Mouse (Mus musculus): ENCODE measurements around the gene Lsm2. TPM values are rescaled to one million over a fixed set of nuclear protein-coding genes. Genes with fewer than 3 reads are reported as not detected.
A peak's percentile ranks its signal among the peaks of the same experiment; 100 is the strongest.

Lsm2 gene
- total RNA-seq, 2 experiments from 2014 or later: 52.2 to 55.0 TPM

DNA sequence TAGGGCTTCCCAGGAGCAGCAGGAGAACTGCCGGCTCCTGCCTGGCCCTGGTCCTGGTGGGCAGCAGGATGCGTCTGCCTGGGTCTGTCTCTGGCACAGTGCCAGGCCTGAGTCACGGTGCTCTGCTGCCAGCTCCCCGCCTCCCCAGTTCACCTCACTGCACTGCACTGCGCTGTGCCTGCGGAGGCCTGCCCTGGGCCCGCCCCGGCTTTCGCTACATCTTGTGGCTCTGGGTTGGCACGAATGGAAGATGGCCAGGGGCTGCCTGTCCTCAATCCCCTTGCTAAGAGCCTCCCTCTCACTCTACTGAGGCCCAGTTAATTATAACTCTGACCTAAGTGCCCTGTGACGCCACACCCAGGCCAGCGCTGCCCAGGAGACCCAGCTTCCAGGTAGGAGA, 34.7 kb downstream of the Lsm2 start, which contains the start of gene Vwa7:
Vwa7 (plus strand) TSS at position 204 of the 400 bp plus-strand sequence.
- peak; percentile 72 for DNase-seq

DNA sequence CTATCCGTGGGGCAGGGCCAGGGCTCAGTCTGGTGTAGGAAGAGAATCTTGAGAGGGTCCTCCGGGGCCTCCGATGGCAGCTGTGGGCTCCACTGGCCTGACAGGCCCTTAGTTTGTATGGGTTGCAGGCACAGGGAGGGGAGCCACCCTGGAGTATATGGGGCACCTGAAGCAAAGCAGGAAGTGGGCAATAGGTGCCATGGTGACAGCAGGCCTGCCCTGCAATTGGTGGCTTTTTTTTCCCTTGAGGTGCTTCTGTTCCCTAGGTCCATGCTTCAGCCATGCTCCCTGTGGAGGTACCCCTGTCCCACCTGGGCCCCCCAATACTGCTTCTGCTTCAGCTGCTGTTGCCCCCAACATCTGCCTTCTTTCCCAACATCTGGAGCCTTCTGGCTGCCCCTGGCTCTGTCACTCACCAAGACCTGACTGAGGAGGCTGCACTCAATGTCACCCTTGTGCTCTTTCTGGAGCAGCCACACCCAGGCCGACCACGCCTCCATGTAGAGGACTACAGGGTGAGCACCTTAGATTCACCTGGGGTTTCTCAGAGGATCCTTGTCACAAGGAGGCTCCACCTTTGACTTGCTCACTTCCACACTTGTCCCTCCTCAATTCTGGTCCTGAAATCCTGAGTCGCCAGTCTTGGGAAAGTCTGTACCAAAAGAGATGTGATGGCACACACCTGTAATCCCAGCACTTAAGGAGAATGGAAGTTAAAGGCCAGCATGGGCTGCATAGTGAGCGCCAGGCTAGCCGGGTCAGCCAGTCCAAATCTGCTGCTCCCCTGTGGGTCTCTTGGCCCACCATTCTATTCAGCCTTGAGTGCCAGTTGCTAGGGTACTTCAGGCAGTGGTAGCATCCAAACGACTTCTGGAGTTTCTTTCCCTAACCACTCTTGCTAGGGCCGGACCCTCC, 35.4 kb downstream of the Lsm2 start:
- DNase-seq: no peak

DNA sequence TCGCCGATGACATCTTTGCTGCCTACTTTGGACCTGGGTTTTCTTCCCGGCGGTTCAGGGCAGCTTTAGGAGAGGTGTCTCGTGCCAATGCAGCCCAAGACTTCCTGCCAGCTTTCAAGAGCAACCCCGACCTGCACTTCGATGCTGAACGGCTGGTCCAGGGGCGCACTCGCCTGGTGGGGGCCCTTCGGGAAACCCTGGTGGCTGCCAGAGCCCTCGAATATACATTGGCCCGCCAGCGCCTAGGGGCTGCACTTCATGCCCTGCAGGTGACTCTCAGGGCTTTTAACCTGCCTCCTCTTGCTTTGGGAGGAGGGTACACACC, 36.0 kb downstream of the Lsm2 start:
- DNase-seq: no peak

DNA sequence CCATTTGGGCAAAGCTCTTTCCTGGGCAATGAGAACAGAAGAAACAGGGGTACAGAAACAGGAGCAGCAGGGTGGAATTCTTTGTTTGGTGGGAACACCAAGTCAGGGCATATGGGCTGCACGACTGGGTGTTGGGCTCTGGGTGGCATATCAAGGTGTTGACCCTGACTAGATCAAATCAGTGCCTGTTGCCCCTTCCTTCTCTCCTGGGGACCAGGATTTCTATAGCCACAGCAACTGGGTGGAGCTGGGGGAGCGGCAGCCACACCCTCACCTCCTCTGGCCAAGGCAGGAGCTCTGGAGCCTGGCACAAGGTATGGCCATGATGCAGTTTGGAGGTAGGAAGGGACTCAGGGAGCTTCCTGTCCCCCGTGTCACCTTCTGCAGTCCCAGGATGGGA, 36.5 kb downstream of the Lsm2 start:
- no peak for DNase-seq

DNA sequence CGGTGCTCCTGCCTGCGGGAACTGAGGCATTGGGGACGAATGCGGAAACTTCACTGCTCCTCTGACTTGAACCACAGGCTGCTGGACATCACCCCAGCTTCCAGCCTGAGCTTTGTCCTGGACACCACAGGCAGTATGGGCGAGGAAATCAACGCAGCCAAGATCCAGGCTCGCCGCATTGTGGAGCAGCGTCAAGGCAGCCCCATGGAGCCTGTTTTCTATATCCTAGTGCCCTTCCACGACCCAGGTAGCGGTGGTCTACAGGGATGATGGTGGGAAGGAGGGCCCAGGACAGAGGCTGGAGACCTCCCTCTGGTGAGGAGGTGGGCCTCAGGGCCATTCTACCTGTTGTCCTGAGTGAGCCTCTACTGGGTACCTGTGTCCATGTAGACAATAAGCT, 38.2 kb downstream of the Lsm2 start:
- no peak for DNase-seq

DNA sequence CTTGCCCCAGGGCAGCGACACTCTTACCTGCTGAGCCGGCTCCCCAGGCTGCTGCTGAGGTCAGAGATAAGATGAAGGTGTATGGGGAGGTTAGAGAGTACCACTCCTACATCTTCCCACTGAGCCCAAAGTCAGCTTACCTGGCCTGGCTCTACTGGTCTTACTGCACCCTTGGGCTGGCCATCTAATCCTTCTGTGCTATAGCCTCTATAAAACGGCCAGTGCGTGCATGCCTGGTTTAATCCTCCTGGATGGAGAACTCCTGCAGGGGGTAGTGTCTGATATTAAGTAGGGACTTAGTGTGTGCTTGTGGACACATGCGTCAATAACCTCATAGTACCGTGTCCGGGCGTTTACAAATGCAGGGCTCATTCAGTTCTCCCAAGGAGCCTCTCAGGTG, 38.9 kb downstream of the Lsm2 start:
- DNase-seq: no peak

DNA sequence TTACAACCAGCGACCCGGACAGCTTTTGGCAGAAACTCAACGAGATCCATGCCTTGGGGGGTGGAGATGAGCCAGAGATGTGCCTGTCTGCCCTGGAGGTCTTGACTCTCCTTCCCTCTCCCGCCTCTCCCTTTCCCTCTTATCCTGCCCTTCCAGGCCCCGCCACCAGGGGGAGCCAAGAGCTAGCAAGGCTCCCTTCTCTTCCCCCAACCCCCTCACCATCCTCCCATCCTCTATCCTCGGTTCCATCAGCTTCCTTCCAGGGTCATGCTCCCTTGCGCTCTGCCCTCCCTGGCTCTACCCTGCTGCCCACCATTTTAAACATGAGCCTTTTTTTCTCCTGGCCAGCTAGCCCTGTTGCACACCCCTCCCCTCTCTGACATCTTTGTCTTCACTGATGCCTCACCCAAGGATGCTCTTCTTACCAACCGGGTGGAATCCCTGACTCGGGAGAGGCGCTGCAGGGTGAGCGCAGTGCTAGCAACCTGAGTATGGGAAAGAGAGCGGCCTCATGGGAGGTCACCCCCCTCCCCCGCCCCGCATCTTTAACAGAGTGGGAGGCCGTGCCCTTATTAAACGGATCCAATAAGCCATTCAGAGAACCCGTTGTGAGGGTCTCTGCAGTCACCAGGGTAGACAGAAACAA, 39.6 kb downstream of the Lsm2 start:
- DNase-seq: peak; percentile 96

DNA sequence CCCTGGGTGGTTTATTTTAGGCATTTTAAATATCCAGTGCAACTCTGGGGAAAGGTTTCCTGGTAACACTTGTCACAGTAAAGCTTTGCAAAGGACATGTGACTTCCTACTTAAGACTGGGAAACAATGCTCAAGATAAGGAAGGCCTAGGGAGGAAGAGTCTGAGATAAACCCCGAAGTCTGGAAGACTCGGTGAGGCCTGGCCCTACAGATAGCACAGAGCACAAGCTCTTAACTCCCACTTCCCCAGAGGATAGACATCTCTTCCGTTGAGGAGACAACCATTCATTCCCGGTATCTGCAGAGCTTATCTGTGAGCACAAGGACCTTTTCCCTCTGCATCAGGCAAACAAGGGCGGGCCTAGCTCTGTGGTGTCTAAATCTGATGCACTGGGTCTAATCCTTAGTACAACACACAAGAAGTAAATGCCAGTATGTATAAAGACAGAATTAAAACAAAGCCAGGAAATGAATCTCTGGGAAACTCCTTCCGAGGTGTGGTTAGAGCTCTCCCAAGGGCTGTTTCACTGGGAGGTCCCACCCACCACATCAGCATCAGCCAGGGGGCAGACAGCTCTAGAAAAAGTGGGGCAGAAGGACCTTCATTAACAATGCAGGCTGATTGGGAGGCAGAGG, 40.3 kb downstream of the Lsm2 start:
- DNase-seq: peak; percentile 45

DNA sequence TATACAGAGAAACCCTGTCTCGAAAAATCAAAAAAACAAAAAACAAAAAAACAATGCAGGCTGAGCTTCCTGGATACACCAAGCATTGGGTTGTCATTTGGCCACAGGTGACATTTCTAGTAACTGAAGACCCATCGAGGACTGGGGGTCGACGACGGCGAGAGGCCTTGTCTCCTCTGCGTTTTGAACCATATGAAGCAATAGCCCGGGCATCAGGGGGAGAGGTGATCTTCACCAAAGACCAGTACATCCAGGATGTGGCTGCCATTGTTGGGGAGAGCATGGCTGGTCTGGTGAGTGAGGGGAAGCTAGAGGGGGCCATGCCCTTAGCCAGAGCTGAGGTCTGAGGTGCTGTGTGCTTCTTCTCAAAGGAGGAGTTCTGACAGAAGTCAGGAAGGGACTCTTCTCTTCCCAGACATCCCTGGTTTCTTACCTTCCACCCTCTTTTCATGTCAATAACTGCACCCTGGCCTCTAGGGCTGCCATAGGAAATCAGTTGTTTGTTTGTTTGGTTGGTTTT, 40.9 kb downstream of the Lsm2 start:
- no peak for DNase-seq

DNA sequence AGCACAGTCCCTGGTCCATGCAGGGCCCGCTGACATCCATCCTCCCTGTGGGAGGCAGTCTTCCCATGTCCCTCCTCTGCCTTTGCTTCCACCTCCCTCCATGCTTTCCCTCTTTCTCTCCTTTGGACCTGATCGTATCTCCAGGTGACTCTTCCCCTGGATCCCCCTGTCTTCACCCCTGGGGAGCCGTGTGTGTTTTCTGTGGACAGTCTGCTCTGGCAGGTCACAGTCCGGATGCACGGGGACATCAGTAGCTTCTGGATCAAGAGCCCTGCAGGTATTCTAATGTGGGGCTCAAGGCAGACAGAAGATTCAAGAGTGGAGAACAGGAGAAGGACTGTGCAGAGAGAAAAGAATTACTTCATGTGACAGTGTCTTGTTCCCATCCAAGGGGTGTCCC, 41.6 kb downstream of the Lsm2 start:
- DNase-seq: no peak

DNA sequence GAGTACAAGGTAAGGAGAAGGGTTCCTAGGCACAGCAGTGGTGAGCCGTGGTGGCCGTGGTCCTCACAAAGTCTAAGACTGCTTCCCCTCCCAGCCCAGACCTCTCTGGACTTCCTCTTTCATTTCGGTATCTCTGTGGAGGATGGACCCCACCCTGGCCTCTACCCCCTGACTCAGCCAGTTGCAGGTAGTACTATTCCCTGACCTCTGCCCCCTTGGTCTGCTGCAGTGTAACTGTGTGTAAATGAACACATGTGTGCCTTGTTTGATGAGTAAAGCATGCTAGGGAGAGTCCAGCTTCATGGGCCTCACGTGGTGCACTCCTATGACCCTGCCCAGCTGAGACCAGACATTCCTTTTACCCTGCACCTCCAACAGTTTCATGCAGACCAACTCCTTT, 42.1 kb downstream of the Lsm2 start:
- no peak for DNase-seq

DNA sequence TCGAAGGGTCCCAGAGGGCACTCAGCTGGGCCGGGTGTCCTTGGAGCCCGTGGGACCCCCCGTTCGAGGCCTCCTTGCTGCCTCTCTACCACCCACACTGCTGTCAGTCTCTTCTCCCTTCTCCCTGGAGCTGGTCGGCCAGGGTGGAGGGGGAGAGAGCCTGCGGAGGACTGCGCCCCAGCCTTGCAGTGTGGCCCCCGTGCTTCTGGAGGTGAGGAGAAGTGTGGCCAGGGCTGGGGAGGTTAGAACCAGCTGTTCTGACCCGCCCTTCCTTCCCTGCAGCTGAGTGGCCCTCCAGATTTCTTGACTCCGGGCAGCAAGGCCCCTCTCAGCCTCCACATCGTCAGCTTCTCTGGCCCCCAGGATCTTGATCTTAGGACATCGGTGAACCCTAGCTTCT, 42.6 kb downstream of the Lsm2 start:
- no peak for DNase-seq

DNA sequence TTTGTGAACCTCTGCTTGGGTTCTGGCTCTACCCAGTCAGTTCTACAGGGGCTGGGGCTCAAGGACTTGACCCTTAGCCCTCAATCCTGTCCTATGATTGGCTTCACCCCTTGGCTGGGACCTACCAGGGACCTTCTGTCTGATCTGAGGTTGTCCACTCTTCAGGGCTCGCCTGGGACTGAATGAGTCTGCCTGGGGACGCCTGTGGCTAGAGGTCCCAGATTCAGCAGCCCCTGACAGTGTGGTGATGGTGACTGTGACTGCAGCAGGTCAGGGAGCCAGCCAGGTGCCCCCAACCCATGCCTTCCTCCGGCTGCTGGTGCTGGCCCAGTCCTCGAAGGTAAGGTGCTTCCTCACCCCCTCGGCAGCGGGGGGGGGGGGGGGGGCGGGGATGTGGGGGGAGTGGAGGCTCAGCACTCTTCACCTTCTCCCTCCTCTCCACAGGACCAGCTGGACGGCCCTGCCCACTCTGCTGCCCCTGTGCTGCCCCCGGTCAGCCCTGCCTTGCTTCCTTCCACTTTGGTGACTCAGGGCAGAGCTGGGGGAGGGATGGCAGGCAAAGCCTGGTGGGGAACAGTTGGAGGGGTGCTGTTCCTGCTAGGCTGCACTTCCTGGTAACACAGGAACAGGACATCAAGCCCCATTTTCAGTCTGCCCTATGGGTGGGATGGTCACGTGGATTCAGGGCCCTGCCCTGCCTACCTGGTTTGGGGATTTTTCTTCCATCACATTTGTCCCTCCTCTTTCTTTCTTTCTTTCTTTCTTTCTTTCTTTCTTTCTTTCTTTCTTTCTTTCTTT, 43.2 kb downstream of the Lsm2 start:
- no peak for DNase-seq

DNA sequence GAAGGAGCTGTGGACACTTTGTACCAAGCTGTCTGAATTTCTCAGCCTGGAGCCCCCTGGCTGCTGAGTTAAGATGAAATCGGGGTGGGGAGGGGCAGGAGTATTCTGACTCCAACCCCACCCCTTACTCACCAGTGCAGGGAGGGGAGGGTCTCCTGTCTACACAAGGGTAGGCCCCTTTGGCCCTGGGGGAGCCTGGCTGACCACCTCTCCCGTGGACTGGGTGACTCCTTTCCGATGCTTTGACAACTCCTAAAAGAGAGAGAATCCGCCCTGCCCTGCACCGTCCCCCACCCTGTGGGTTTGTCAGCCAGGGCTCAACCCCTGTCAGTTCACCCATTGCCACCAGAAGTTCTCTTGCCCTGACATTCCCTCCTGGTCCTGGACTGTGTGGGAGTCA, 44.5 kb downstream of the Lsm2 start:
- DNase-seq: no peak

DNA sequence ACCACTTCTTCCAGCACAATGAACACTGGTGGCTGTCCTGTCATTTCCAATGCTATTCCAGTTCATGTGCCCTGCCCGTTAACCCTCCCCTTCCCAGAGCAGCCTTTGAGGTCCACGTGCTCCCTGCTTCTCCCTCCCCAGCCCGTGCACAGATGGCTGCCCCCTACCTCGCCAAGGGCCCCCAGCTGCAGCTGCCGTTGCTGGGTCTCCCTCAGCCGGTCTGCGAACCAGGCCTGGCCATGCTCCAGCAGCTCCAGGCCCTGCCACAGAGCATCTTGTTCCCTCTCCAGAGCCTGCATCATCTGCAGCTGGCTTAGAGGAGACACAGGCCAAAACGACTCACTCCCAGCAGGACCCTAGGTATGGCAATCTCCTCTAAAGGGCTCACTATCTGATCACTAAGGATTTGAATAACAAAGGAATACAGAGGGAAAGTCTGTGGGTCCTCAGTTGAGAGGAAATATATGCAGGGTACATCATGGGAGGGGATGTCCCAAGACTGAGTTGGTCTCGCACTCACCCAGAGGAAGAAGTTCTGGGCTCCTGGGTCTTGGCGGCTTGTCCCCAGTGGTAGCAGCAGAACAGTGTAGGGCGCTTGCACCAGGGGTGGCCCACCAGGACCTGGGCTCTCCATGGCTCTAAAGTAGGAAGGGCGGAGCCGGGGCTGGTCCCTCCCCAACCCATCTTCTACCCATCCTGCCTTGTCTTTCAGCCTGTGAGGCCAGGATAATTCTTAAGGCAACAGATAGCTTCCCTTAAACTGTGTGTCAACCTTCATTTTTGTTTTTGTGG, 45.8 kb downstream of the Lsm2 start, which contains the start of gene Sapcd1:
Sapcd1 (minus strand) TSS at position 740 of the 792 bp plus-strand sequence.
- DNase-seq: peak; percentile 59

DNA sequence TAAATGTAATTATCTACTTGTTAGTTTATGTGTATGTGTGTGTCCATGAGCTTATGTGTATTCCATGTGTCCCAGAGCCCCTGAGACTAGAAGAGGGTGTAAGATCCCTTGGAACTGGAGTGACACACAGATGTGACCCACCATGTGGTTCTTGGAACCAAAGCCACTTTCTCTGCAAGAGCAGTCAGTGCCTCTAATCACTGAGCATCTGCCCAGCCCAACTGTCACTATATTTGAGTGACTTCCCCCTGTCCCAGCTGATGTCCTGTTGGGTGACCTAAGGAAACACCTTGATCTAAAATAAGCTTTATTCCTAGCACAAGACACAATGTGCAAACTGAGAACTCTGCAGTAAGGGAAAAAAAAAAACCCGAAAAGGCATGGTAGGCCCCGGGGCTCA, 46.7 kb downstream of the Lsm2 start:
- DNase-seq: no peak

DNA sequence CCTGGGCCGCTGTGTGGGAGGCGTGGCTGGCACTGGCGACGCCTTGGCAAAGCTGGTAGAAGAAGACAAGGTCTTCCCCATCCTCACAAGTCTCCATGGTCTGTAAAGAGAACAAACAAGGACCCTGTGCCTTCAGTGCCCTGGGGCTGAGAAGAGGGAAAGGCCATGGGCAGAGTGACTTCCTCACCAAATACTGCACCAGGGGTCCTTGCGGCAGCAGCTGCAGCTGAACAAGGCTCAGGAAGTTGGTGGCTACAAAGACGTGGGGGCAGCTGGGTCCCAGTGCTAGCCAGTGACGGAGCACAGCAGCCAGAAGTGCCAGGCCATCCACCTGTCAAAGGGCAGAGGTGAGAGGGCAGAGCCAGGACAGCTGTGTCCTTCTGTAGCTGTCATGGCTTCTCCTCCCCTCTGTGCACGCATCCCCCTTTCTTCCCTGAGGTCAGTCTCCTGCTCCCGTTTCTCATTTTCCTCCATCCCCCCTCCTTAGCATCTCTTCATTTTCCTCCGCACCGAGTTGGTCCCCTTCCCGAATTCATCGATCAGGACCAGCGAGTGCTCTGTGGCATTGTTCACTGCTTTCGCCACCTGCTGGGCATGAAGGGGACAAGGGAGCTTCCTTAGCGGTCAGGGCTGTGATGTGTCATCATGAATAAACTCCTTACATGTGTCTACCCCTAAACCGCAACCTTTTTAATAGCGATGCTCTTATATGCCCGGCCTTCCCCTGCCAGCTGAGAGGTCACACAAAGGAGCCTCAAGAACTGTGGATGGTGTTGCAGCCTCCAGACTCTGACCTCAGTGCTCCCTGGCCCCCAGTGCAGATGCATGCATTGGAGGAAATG, 48.2 kb downstream of the Lsm2 start:
- no peak for DNase-seq

DNA sequence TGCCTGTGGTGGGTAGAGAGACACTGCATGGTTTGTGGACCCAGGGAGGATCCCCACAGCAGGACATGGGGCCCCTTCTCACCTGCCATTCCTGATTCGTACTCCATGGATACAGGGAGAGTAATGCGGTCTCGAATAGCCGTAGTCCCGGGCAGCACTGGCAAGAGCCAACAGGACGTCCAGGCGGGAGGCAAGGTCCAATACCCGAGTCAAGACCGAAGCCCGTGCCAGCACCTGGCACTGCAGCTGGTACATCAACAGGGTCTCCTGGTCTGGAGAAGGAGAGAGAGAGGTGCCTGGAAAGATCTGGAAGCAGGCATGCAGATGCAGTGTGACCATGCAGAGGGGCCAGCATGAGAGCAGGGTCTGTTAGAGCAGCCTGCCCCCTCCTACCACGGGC, 49.6 kb downstream of the Lsm2 start:
- no peak for DNase-seq

DNA sequence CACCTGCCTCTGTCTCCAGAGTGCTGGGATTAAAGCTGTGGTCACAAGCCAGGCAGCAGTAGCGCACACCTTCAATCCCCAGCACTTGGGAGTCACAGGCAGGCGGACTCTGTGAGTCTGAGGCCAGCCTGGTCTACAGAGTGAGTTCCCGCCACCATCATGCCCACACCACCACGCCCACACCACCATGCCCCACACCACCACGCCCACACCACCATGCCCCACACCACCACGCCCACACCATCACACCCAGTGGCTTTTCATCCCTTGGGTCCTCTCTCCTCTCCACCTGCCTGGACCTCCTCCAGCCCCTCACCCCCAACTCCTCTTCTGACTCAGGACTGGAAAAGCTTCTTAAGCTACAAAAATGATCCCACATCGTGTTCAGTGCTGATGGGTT, 50.2 kb downstream of the Lsm2 start:
- DNase-seq: no peak

DNA sequence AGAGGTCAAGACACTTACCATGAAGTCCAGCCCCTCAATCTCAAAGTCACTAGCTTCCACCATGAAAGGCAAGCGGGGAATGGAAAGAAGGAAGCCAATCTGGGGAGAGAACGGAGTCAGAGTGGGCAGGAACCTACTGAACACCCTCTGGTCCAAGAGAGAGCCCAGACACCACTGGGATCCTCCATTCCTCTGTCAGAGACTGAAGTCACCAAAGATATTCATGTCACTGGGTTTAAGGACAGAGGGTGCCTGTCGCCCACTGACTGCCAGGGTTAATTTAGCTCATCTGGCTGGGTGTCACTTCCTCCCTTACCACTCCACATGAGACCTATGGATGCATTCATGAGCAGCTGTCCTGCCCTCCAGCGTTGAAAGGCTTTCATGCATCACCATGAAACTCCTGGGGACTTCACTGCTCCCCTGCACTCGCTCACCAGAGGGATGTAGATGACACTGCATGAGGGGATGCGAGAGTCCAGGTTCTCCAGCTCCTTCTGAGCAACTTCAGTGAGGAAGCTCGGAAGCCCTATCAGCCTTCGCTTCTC, 50.7 kb downstream of the Lsm2 start:
- no peak for DNase-seq
